Mouse (Mus musculus) intestine, embryonic 16.5 days (tissue): ENCODE measurements around the gene Smug1. TPM values are rescaled to one million over a fixed set of nuclear protein-coding genes. Genes with fewer than 3 reads are reported as not detected.

Experiments
- ATAC-seq: fragments of 200-750 bp; cut with Nextera tagmentation; 2 replicates; pipeline ENCODE4 v1.8.0; 2017; ENCODE audit warnings: moderate TSS enrichment, moderate library complexity
- H3K27ac ChIP-seq: fragments of 300-500 bp; sonication (generic); 2 replicates; pipeline ENCODE4 v1.5.1; 2014; ENCODE audit warnings: mild to moderate bottlenecking, low read length
- H3K27me3 ChIP-seq: fragments of 300-500 bp; sonication (generic); replicated peaks from 2 replicates; pipeline ENCODE4 v1.6.1; 2014; ENCODE audit warnings: low read length, control low read depth, mixed read lengths; ENCODE audit not compliant: control insufficient read depth, insufficient read depth
- H3K36me3 ChIP-seq: fragments of 300-500 bp; sonication (generic); 2 replicates; pipeline ENCODE4 v1.6.1; 2014; ENCODE audit warnings: low read length, control low read depth; ENCODE audit not compliant: control insufficient read depth, insufficient read depth
- H3K4me1 ChIP-seq: fragments of 300-500 bp; sonication (generic); 2 replicates; pipeline ENCODE4 v1.6.1; 2014; ENCODE audit warnings: low read length, control low read depth, mixed read lengths; ENCODE audit not compliant: control insufficient read depth, insufficient read depth
- H3K4me2 ChIP-seq: fragments of 300-500 bp; sonication (generic); 2 replicates; pipeline ENCODE4 v1.6.1; 2014; ENCODE audit warnings: low read depth, low read length, control low read depth
- H3K4me3 ChIP-seq: fragments of 300-500 bp; sonication (generic); 2 replicates; pipeline ENCODE4 v1.5.1; 2014; ENCODE audit warnings: mild to moderate bottlenecking, low read length
- H3K9ac ChIP-seq: fragments of 300-500 bp; sonication (generic); 2 replicates; pipeline ENCODE4 v1.6.1; 2014; ENCODE audit warnings: low read depth, low read length
- H3K9me3 ChIP-seq: fragments of 300-500 bp; sonication (generic); 2 replicates; pipeline ENCODE4 v1.6.1; 2016; ENCODE audit warnings: low read length, control low read depth; ENCODE audit not compliant: control insufficient read depth
- WGBS: fragments of 180-500 bp; shearing (Covaris S2); extraction: QIAGEN DNeasy Blood & Tissue Kit; methylation state at CpG from one replicate; pipeline ENCODE4 v1.1.7; 2014; 5-methylcytosine and 5-hydroxymethylcytosine counted together
- polyA plus RNA-seq: library from polyadenylated mRNA; unstranded; fragments of >200 nt; fragmentation: Nextera tagmentation; extraction: Ambion mirVana; gene quantifications from 2 replicates; pipeline ENCODE4 v1.2.1, GENCODE M21; 2015

Smug1 gene
- polyA plus RNA-seq, 1 experiment from 2014 or later, result 20.2 TPM

DNA sequence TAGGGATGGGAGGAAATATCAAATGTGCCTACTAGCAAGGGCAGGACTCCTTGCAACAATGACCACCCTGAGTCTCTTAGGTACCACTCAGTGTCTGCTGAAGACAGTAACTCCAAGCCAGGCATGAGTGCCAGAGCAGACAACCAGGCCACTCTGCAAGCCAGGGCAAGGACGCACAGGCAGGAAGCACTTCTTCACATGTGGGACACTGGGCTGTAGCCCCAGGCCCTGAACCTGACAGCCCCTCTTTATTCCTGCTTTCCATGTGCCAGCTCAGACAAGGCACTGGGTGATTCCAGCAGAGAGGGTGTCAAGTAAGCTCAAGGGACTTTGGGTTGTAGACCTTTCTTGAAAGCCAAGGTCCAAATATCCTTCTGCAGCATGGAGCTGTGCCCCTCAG, 11.9 kb upstream of the Smug1 start:
- Histone ChIP-seq H3K9me3 (no peaks in the 10 kb centered on the region), H3K27me3 (peaks cover 55% of the 10 kb centered on the region), H3K36me3 (no peaks in the 10 kb centered on the region), H3K4me1 (peaks cover 23% of the 10 kb centered on the region), H3K9ac (no peak overlapping the region), H3K4me3 (no peak overlapping the region), H3K27ac (no peak overlapping the region), H3K4me2 (no peak overlapping the region)
- ATAC-seq, result no peak
- WGBS, result 65% methylated on average over 1 of the region's 1 CpGs

DNA sequence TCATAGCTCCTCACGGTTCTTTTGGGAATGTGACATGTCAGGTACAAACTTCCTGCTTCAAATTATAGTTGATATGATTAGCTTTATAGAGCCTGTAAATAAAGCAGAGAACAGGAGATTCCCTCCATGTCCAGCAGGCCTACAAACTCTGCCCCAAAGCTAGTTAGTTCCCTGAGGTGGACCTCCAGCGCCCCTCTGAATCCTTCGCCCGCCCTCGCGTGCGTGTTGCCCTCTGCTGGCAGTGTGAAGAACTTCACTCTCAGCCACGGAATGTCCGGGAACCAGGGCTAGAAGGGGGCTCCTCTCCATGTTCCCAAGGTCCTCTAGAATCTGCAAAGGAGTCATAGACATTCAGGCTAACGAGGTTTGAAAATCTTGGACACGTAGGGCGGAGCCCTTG, 11.2 kb upstream of the Smug1 start:
- no peak for ATAC-seq
- H3K4me2 ChIP-seq, result no peak overlapping the region

DNA sequence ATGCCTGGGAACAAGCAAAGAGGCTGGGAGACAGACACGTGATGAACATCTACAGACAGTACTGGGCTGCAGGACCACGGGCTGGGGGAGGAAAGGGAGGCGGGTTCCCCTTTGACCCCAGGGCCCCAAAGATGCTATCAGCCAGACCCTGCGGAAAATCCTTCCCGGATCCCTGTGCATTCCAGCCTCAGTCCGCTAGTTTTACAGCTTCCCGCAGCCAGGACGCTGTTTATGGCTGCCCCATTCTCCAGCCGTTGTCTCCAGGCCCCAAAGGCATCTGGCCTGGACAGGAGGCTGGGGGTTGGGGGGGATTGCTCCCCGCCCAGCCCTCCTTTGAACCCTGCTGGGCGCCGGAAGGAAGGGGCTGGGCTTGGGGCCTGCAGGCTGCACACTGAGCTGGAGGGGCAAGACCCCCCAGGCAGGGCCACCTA, 10.7 kb upstream of the Smug1 start:
- Histone ChIP-seq H3K36me3 (no peaks in the 10 kb centered on the region), H3K4me3 (no peak overlapping the region), H3K4me2 (no peak overlapping the region), H3K4me1 (peaks cover 12% of the 10 kb centered on the region), H3K9me3 (no peaks in the 10 kb centered on the region), H3K27ac (peak overlapping the region; percentile 21; the same call in 1 of the 2 replicates), H3K9ac (no peak overlapping the region), H3K27me3 (peaks cover 62% of the 10 kb centered on the region)
- 4% methylated on average over 12 of the region's 12 CpGs for WGBS
- ATAC-seq, result peak; percentile 7; the same call in 1 of the 2 replicates

More for the DNA sequence above, 11.2 kb upstream of the Smug1 start:
- 16% methylated on average over 12 of the region's 12 CpGs for WGBS
- H3K36me3 ChIP-seq, result no peaks in the 10 kb centered on the region
- H3K27me3 ChIP-seq, result peaks cover 57% of the 10 kb centered on the region
- H3K4me3 ChIP-seq, result no peak overlapping the region
- no peak overlapping the region for H3K9ac ChIP-seq
- H3K27ac ChIP-seq, result no peak overlapping the region
- H3K4me1 ChIP-seq, result peaks cover 17% of the 10 kb centered on the region
- no peaks in the 10 kb centered on the region for H3K9me3 ChIP-seq

DNA sequence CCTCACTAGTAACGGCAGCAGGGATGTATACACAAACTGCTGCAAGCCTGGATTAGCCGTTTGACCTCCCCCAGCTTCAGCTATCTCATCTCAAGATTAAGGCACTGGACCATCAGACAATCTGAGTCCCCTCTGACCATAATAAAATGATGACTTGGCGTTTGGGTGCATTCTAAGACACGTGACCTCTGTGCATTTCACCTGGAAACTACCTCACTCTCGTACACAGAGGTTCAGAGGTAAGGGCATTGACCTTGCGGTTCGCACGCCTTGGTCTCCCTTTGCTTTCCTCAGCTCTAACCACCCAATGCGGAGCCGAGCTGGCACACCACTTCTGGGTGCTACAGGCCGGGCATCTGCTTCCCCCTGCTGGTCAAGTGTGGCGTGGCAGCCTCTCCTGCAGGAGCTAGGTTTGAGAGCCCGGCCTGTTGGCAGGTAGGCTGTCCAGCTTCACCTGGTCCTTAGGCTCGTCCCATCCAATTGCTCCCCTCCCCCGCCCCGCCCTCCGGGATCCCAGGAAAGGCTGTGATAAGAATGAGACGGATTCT, 10.1 kb upstream of the Smug1 start:
- no peak overlapping the region for H3K27ac ChIP-seq
- H3K9me3 ChIP-seq, result no peaks in the 10 kb centered on the region
- H3K4me3 ChIP-seq, result no peak overlapping the region
- ATAC-seq, result peak; percentile 67
- 2% methylated on average over 18 of the region's 18 CpGs for WGBS
- H3K4me1 ChIP-seq, result peaks cover 12% of the 10 kb centered on the region
- no peak overlapping the region for H3K9ac ChIP-seq
- H3K36me3 ChIP-seq, result no peaks in the 10 kb centered on the region
- peaks cover 67% of the 10 kb centered on the region for H3K27me3 ChIP-seq
- H3K4me2 ChIP-seq, result 0 out of 2 replicates have a peak overlapping the region, but pooled peaks have one; percentile 11

DNA sequence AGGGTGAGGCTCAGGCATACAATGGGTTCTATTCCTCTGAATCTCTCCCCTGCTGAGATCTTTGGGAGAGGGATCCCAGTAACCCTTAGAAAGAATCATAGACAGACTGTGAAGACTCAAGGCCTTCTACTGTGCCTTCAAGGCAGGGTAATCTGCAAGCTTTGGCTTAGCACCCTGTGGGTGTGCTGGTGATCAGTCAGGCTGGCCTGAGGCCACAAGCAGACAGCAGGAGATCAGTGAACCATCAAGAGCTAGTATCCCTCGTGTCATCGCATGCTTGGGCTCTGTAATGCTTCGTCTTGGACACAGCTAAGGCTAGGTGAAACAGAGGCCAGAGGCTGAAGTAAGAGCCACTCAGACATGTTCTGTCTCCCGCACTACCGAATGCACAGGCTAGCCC, 6.4 kb upstream of the Smug1 start:
- ATAC-seq, result no peak

DNA sequence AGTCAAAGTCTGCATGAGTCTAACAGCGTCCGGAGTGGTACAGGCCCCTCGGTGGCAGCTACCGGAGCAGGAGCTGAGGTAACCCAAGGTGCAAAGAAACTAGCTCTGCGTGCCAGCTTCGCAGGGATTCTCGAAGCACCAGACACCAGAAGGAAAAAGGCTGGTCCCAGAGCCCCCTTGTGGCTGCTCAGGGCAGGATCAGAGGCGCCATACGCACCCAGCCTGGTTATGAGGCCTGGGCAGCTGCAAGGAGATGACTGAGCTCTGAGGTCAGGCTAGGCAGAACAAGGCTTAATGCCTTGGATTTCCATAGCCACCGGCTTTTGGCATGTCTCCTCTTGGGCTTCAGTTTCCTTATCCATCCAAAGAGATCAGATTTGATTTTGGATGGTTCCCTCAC, 5.6 kb upstream of the Smug1 start:
- Histone ChIP-seq H3K27me3 (peaks cover 80% of the 10 kb centered on the region), H3K4me3 (no peak overlapping the region), H3K36me3 (no peaks in the 10 kb centered on the region), H3K9me3 (no peaks in the 10 kb centered on the region), H3K4me1 (peaks cover 42% of the 10 kb centered on the region), H3K27ac (no peak overlapping the region), H3K4me2 (no peak overlapping the region), H3K9ac (no peak overlapping the region)
- WGBS, result 7% methylated on average over 10 of the region's 10 CpGs
- no peak for ATAC-seq

More for the DNA sequence above, 6.4 kb upstream of the Smug1 start:
- H3K4me3 ChIP-seq, result no peak overlapping the region
- 79% methylated on average over 5 of the region's 5 CpGs for WGBS
- H3K9ac ChIP-seq, result no peak overlapping the region
- no peak overlapping the region for H3K27ac ChIP-seq
- H3K36me3 ChIP-seq, result no peaks in the 10 kb centered on the region
- H3K4me2 ChIP-seq, result no peak overlapping the region
- peaks cover 81% of the 10 kb centered on the region for H3K27me3 ChIP-seq
- no peaks in the 10 kb centered on the region for H3K9me3 ChIP-seq
- peaks cover 43% of the 10 kb centered on the region for H3K4me1 ChIP-seq

DNA sequence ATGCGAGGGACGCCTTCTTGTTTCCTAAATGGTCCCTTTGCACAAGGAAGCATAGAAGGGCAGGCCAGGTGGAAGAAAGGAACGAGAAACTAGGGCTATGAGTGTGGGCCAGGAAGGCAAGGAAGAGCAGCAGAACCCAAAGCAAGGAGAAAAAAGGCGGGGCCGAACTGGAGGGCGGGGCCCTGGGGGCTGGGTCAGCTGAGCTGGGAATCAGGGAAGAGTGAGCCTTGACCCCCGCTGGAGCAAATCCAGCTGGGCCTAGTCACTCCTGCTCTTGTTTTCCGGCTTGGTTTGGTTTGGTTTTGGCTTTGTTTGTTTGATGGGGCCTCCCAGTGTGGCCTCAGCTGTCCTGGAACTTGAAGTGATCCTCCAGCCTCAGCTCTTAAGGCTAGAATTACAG, 4.4 kb upstream of the Smug1 start:
- H3K4me3 ChIP-seq, result no peak overlapping the region
- H3K4me1 ChIP-seq, result peaks cover 34% of the 10 kb centered on the region
- no peak overlapping the region for H3K9ac ChIP-seq
- H3K4me2 ChIP-seq, result no peak overlapping the region
- 17% methylated on average over 8 of the region's 8 CpGs for WGBS
- H3K27me3 ChIP-seq, result peaks cover 82% of the 10 kb centered on the region
- no peaks in the 10 kb centered on the region for H3K36me3 ChIP-seq
- peak overlapping the region; percentile 20; the same call in 1 of the 2 replicates for H3K27ac ChIP-seq
- H3K9me3 ChIP-seq, result no peaks in the 10 kb centered on the region
- ATAC-seq, result no peak

DNA sequence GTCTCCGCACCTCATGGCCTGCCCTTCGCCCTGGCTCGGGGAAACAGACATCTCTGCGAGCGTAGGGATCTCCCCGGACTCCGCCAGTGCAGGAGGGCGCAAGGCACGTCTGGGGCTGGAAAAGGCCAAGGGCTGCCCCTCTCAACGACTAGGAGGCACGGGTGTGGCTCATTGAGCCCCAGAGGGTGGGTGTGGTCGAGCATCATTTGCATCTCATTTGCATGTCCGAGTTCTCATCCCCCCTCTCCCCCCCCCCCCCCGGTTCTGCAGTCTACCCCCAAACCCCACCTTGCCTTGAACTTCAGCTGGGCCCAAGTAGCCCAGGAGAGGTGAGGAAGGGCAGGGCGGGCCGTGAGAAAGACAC, 3.4 kb upstream of the Smug1 start:
- Histone ChIP-seq H3K4me3 (peak overlapping the region; percentile 59), H3K4me2 (peak overlapping the region; percentile 90), H3K27me3 (peaks cover 79% of the 10 kb centered on the region), H3K4me1 (peaks cover 35% of the 10 kb centered on the region), H3K27ac (peak overlapping the region; percentile 12; the same call in 1 of the 2 replicates), H3K36me3 (no peaks in the 10 kb centered on the region), H3K9me3 (no peaks in the 10 kb centered on the region), H3K9ac (peak overlapping the region; percentile 38; the same call in 1 of the 2 replicates)
- ATAC-seq, result no peak
- WGBS, result 16% methylated on average over 15 of the region's 16 CpGs

DNA sequence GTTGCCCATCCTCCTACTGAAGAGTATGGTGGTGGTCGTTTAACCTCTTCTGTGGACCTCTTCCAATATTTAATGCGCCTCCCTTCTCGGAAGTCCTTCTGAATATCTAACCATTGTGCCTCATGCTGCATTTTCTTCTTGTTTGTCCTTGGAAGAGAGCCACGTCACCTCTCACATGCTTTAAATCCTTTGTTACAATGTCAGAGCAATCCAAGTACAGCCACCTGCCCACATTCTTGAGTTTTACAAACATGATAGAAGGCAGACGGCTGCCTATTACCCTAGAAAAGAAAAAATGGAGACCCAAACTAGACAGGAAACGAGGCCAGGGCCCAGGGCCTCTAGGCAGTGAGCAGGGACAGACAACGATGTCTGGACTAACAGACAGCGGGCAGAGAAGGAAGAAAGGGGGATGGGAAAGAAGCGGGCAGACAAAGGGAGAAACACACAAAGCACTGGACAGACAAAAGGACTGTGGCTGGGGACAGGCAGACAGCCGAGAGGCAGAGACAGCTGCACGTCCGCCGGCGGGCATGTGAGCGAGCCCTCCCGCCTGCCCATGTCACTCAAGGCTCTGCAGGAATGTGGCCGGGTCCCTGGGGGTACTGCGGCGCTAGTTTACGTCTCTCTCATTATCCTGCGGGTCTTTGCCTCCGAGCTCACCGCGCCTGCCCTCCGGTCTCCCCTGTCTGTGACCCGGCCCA, 2.9 kb upstream of the Smug1 start:
- Histone ChIP-seq H3K27me3 (peaks cover 73% of the 10 kb centered on the region), H3K36me3 (no peaks in the 10 kb centered on the region), H3K4me3 (peak overlapping the region; percentile 59), H3K9ac (peak overlapping the region; percentile 63), H3K4me2 (peak overlapping the region; percentile 90), H3K4me1 (peaks cover 36% of the 10 kb centered on the region), H3K27ac (peak overlapping the region; percentile 25), H3K9me3 (no peaks in the 10 kb centered on the region)
- ATAC-seq, result no peak
- WGBS, result 8% methylated on average over 26 of the region's 26 CpGs
